8 mouse cellular contexts compared by ENCODE assay signal in genomic region chr1:155158970-155159484, GRCm38 (mm10). TPM values are rescaled to one million over a fixed set of nuclear protein-coding genes. Genes with fewer than 3 reads are reported as not detected.
DNase-seq lines count a peak whose midpoint lies in the region; ATAC-seq and TF ChIP-seq lines count a peak whose summit lies in the region.

No protein-coding gene starts in this region.

- no peaks in the 10 kb centered on the region for H3K36me3 ChIP-seq in C2C12 (ENCODE audit: control insufficient read depth, insufficient read depth)
- H3K36me3 ChIP-seq in embryonic facial prominence, embryonic 10.5 days (replicated peaks), result no peaks in the 10 kb centered on the region
- no peaks in the 10 kb centered on the region for H3K36me3 ChIP-seq in heart, embryonic 12.5 days

- H3K9ac ChIP-seq in heart, embryonic 12.5 days, result peak overlapping the region; percentile 82

- H3K27me3 ChIP-seq in C2C12 (ENCODE audit: control insufficient read depth, insufficient read depth, insufficient read length) (no peaks in the 10 kb centered on the region), Patski (no peaks in the 10 kb centered on the region)
- H3K27me3 ChIP-seq in embryonic facial prominence, embryonic 10.5 days (replicated peaks; ENCODE audit: low read depth, poor library complexity, severe bottlenecking), result no peaks in the 10 kb centered on the region
- no peaks in the 10 kb centered on the region for H3K27me3 ChIP-seq in heart, embryonic 12.5 days (replicated peaks)

- POLR2A ChIA-PET in Patski (lab: Charles Lee), result interaction anchor here (0.7 to 1.0 kb wide), 2 partner anchors 62 to 759 kb away, joined by 5 to 6 read pairs; no protein-coding TSS in a partner anchor

- in situ Hi-C loops in Patski (cut with MboI; ENCODE audit: low pct_unique_long_range_greater_than_20kb), result no loop called here

- peaks cover 30% of the 10 kb centered on the region for H3K4me1 ChIP-seq in embryonic facial prominence, embryonic 10.5 days
- peaks cover 24% of the 10 kb centered on the region for H3K4me1 ChIP-seq in heart, embryonic 12.5 days (replicated peaks)
- H3K4me1 ChIP-seq in lung, adult 2 months (ENCODE audit: control insufficient read depth, insufficient read depth, low read length), result no peaks in the 10 kb centered on the region; the same call in none of the 2 replicates

- H3K79me2 ChIP-seq in C2C12 (ENCODE audit: control insufficient read depth, insufficient read depth), result peaks cover 13% of the 10 kb centered on the region

- H3K79me3 ChIP-seq in C2C12 (ENCODE audit: low read depth), result peaks cover 2% of the 10 kb centered on the region

- no peaks in the 10 kb centered on the region for H3K9me3 ChIP-seq in embryonic facial prominence, embryonic 10.5 days
- no peaks in the 10 kb centered on the region for H3K9me3 ChIP-seq in heart, embryonic 12.5 days (replicated peaks)

- peak; percentile 52 for ATAC-seq in Patski
- ATAC-seq in heart, embryonic 12.5 days (ENCODE audit: insufficient number of reproducible peaks, low FRiP score), result peak; percentile 67

- WGBS in embryonic facial prominence, embryonic 10.5 days, result under 1% methylated on average over 46 of the region's 46 CpGs
- under 1% methylated on average over 46 of the region's 46 CpGs for WGBS in heart, embryonic 12.5 days
- under 1% methylated on average over 46 of the region's 46 CpGs for WGBS in lung, adult 2 months

- peak overlapping the region; percentile 75 for H3K4me3 ChIP-seq in C2C12 (ENCODE audit: insufficient read depth, poor library complexity, severe bottlenecking)
- H3K4me3 ChIP-seq in embryonic facial prominence, embryonic 10.5 days, result peak overlapping the region; percentile 97
- peak overlapping the region; percentile 85 for H3K4me3 ChIP-seq in heart, embryonic 12.5 days
- H3K4me3 ChIP-seq in lung, adult 2 months (replicated peaks; ENCODE audit: extremely low read depth, low read depth, low read length), result peak overlapping the region; percentile 81

- CTCF ChIA-PET in Patski (lab: Charles Lee), result no interaction called here

- TF ChIP-seq CTCF in C2C12 (IDR thresholded peaks at IDR 0.05; ENCODE audit: control insufficient read depth, insufficient read depth, insufficient read length) (no peak), Patski (IDR thresholded peaks at IDR 0.05) (no peak)
- TF ChIP-seq CTCF in lung, adult 2 months (IDR thresholded peaks at IDR 0.05; ENCODE audit: insufficient read depth, low read length), result no peak

- H3ac ChIP-seq in C2C12 (ENCODE audit: control insufficient read depth, insufficient read length, low read depth), result peak overlapping the region; percentile 91

- H3K4me2 ChIP-seq in heart, embryonic 12.5 days, result peak overlapping the region; percentile 72

- H3K27ac ChIP-seq in embryonic facial prominence, embryonic 10.5 days (replicated peaks), result peak overlapping the region; percentile 95
- H3K27ac ChIP-seq in heart, embryonic 12.5 days (ENCODE audit: poor library complexity, severe bottlenecking), result peak overlapping the region; percentile 87

- no peak for TF ChIP-seq POLR2A in lung, adult 2 months (IDR thresholded peaks at IDR 0.05; ENCODE audit: borderline replicate concordance, extremely low read depth, low read depth, low read length)

- DNase-seq in Patski (ENCODE audit: low read depth, low spot score), result no peak
- DNase-seq in embryonic facial prominence, embryonic 10.5 days (ENCODE audit: low spot score), result peak; percentile 75
- peak; percentile 83 for DNase-seq in kidney, postnatal 10 days
- peak; percentile 59 for DNase-seq in lung, adult 2 months
- DNase-seq in ovary, postnatal 14 days (ENCODE audit: low spot score), result peak; percentile 55
- DNase-seq in urinary bladder, adult 2 months (ENCODE audit: low spot score), result peak; percentile 46

TF ChIP-seq in C2C12, 6 proteins besides CTCF, POLR2A, EP300 and RAD21:
- TF ChIP-seq CEBPB (IDR thresholded peaks at IDR 0.05; ENCODE audit: low read depth) (no peak), USF1 (IDR thresholded peaks at IDR 0.05; ENCODE audit: low read depth) (no peak), FOSL1 (IDR thresholded peaks at IDR 0.05; ENCODE audit: insufficient read depth, low read length, poor library complexity, severe bottlenecking) (no peak), MAX (IDR thresholded peaks at IDR 0.05) (no peak), MYOD1 (IDR thresholded peaks at IDR 0.05; ENCODE audit: control insufficient read depth, insufficient read length, low read depth) (no peak), MYOG (IDR thresholded peaks at IDR 0.05; ENCODE audit: control insufficient read depth, extremely low read depth, insufficient read length) (no peak)

RNA-seq across cellular contexts. Expression of gene Stx6, which starts 0.5 kb away (rescaled TPM):
- polyA plus RNA-seq in C2C12 (2012; fragmentation: generic; extraction: Trizol) (30.5 TPM), Patski (2021) (52.1 TPM)
- 85.0 and 88.9 TPM in 2 replicates for polyA plus RNA-seq in embryonic facial prominence, embryonic 10.5 days (2016; fragmentation: Nextera tagmentation; extraction: Ambion mirVana)
- polyA plus RNA-seq in heart, embryonic 12.5 days (2016; fragmentation: Nextera tagmentation; extraction: Ambion mirVana), result 62.1 and 69.5 TPM in 2 replicates
- polyA plus RNA-seq in lung, adult 2 months (2012; rRNA removed), result 81.6 and 83.1 TPM in 2 replicates
- polyA plus RNA-seq in urinary bladder, adult 2 months (2012; rRNA removed), result 42.4 and 45.9 TPM in 2 replicates

RNA-seq across cellular contexts. Expression of gene Mr1, which starts 12.4 kb away (rescaled TPM):
- 1.1 TPM for polyA plus RNA-seq in C2C12 (2012; fragmentation: generic; extraction: Trizol)
- polyA plus RNA-seq in Patski (2021), result 28.4 TPM
- 1.2 and 1.4 TPM in 2 replicates for polyA plus RNA-seq in embryonic facial prominence, embryonic 10.5 days (2016; fragmentation: Nextera tagmentation; extraction: Ambion mirVana)
- 3.9 and 4.2 TPM in 2 replicates for polyA plus RNA-seq in heart, embryonic 12.5 days (2016; fragmentation: Nextera tagmentation; extraction: Ambion mirVana)
- polyA plus RNA-seq in lung, adult 2 months (2012; rRNA removed), result 6.3 and 11.1 TPM in 2 replicates
- polyA plus RNA-seq in urinary bladder, adult 2 months (2012; rRNA removed), result 24.0 and 31.2 TPM in 2 replicates

RNA-seq across cellular contexts. Expression of gene Ier5, which starts 59.6 kb away (rescaled TPM):
- polyA plus RNA-seq in C2C12 (2012; fragmentation: generic; extraction: Trizol), result 24.4 TPM
- polyA plus RNA-seq in Patski (2021), result 43.2 TPM
- 4.4 TPM in 2 replicates for polyA plus RNA-seq in embryonic facial prominence, embryonic 10.5 days (2016; fragmentation: Nextera tagmentation; extraction: Ambion mirVana)
- polyA plus RNA-seq in heart, embryonic 12.5 days (2016; fragmentation: Nextera tagmentation; extraction: Ambion mirVana), result 8.9 and 10.9 TPM in 2 replicates
- polyA plus RNA-seq in lung, adult 2 months (2012; rRNA removed), result 38.1 and 42.8 TPM in 2 replicates
- 29.7 and 40.7 TPM in 2 replicates for polyA plus RNA-seq in urinary bladder, adult 2 months (2012; rRNA removed)
